Comparison of ENCODE assay signal across 29 mouse cellular contexts in the genomic region with DNA sequence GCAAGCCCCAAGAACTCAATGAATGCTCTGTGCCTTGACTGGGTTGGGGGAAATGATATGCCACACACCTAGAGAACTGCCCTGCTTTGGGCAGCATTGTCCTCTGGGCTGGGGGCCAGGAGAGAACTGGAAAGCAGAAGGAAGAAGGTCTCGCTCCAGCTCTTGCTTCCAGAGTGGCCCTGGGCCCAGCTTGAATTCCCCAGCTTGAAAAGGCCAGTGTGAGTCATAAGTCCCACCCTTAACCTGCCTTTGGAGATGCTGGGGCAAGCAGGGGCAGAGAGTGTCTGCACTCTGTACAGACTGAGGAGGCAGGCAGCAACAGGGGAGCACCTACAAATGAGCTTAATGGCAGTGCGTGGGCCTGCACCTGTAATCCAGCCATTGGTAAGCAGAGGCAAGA. TPM values are rescaled to one million over a fixed set of nuclear protein-coding genes. Genes with fewer than 3 reads are reported as not detected.
DNase-seq lines count a peak whose midpoint lies in the region; ATAC-seq and TF ChIP-seq lines count a peak whose summit lies in the region.
"Had no signal": no experiment of that assay in that cellular context is flagged by ENCODE, and none has a peak within 500 bp of the region (broad histone marks: within the 10 kb centered on the region; RNA-seq: fewer than 3 reads in every experiment).

No protein-coding gene starts in this region.

- H3K27ac ChIP-seq in stomach, postnatal 0 days (replicated peaks) = peak overlapping the region; percentile 67
- no peak overlapping the region for H3K27ac ChIP-seq in hindbrain, embryonic 13.5 days
- H3K27ac ChIP-seq: heart, embryonic 13.5 days; hindbrain, embryonic 15.5 days; kidney, embryonic 15.5 days; layer of hippocampus, adult 2 months; left cerebral cortex, adult 2 months; limb, embryonic 12.5 days; liver, embryonic 15.5 days; midbrain, embryonic 10.5 days; midbrain, embryonic 15.5 days had no signal

- no peak for TF ChIP-seq EP300 in stomach, postnatal 0 days (optimal IDR thresholded peaks at IDR 0.05)

- no peaks in the 10 kb centered on the region for H3K9me3 ChIP-seq in stomach, postnatal 0 days (ENCODE audit: control insufficient read depth, low read length)
- H3K9me3 ChIP-seq in hindbrain, embryonic 13.5 days = no peaks in the 10 kb centered on the region
- H3K9me3 ChIP-seq: heart, embryonic 13.5 days; hindbrain, embryonic 15.5 days; kidney, embryonic 15.5 days; limb, embryonic 12.5 days; liver, embryonic 15.5 days; midbrain, embryonic 10.5 days; midbrain, embryonic 15.5 days had no signal

- H3K9ac ChIP-seq in stomach, postnatal 0 days (ENCODE audit: low read length) = no peak overlapping the region
- H3K9ac ChIP-seq in hindbrain, embryonic 13.5 days = no peak overlapping the region
- H3K9ac ChIP-seq: heart, embryonic 13.5 days; hindbrain, embryonic 15.5 days; kidney, embryonic 15.5 days; limb, embryonic 12.5 days; liver, embryonic 15.5 days; lung, embryonic 14.5 days; midbrain, embryonic 15.5 days had no signal

- no peak overlapping the region for H3K4me2 ChIP-seq in stomach, postnatal 0 days (replicated peaks; ENCODE audit: low read depth)
- H3K4me2 ChIP-seq in hindbrain, embryonic 13.5 days = no peak overlapping the region
- H3K4me2 ChIP-seq: heart, embryonic 13.5 days; hindbrain, embryonic 15.5 days; kidney, embryonic 15.5 days; limb, embryonic 12.5 days; liver, embryonic 15.5 days; lung, embryonic 14.5 days; midbrain, embryonic 15.5 days had no signal

- H3K36me3 ChIP-seq in stomach, postnatal 0 days (ENCODE audit: control insufficient read depth, insufficient read depth, low read length) = no peaks in the 10 kb centered on the region
- no peaks in the 10 kb centered on the region for H3K36me3 ChIP-seq in hindbrain, embryonic 13.5 days
- H3K36me3 ChIP-seq: heart, embryonic 13.5 days; hindbrain, embryonic 15.5 days; kidney, embryonic 15.5 days; limb, embryonic 12.5 days; liver, embryonic 15.5 days; midbrain, embryonic 10.5 days; midbrain, embryonic 15.5 days had no signal

- DNase-seq in adrenal gland, adult 2 months = peak; percentile 7
- no peak for DNase-seq in adrenal gland, postnatal 14 days
- peak; percentile 27 to 67 for DNase-seq in cerebellum, postnatal 25 days
- DNase-seq in cerebellum, adult 11-12 months = no peak
- DNase-seq in urinary bladder, adult 2 months (ENCODE audit: low spot score) = peak; percentile 27
- no peak for DNase-seq in urinary bladder, postnatal 10 days (ENCODE audit: low spot score)
- DNase-seq in stomach, postnatal 0 days (ENCODE audit: low spot score) = no peak
- DNase-seq: cerebellum, adult 9-11 months; embryo, embryonic 11 days; heart, postnatal 10 days; kidney, adult 18-20 months; kidney, postnatal 36 days; lung, embryonic 14.5 days; lung, postnatal 14 days; right cerebral cortex, adult 18-20 months; right cerebral cortex, postnatal 4 days had no signal

- no peaks in the 10 kb centered on the region for H3K4me1 ChIP-seq in stomach, postnatal 0 days (replicated peaks; ENCODE audit: control insufficient read depth, insufficient read depth)
- no peaks in the 10 kb centered on the region for H3K4me1 ChIP-seq in hindbrain, embryonic 13.5 days (replicated peaks)
- H3K4me1 ChIP-seq: heart, embryonic 13.5 days; hindbrain, embryonic 15.5 days; kidney, embryonic 15.5 days; limb, embryonic 12.5 days; liver, embryonic 15.5 days; midbrain, embryonic 10.5 days; midbrain, embryonic 15.5 days had no signal

- H3K4me3 ChIP-seq in stomach, postnatal 0 days (ENCODE audit: low read depth, low read length) = no peak overlapping the region
- H3K4me3 ChIP-seq in hindbrain, embryonic 13.5 days = no peak overlapping the region
- H3K4me3 ChIP-seq: erythroblast, embryonic 14.5 days; heart, embryonic 13.5 days; hindbrain, embryonic 15.5 days; kidney, embryonic 15.5 days; layer of hippocampus, adult 2 months; left cerebral cortex, adult 2 months; limb, embryonic 12.5 days; liver, embryonic 15.5 days; midbrain, embryonic 10.5 days; midbrain, embryonic 15.5 days had no signal

- no peak for ATAC-seq in stomach, postnatal 0 days (ENCODE audit: low FRiP score, low TSS enrichment)
- ATAC-seq in hindbrain, embryonic 13.5 days (ENCODE audit: low FRiP score) = no peak
- ATAC-seq: activated CD4-positive, CD25-positive, alpha-beta regulatory T cell, adult 4 months; forebrain, embryonic 16.5 days; midbrain, embryonic 15.5 days had no signal

- WGBS in stomach, postnatal 0 days = 77% methylated on average over 2 of the region's 2 CpGs
- 93% methylated on average over 2 of the region's 2 CpGs for WGBS in hindbrain, embryonic 13.5 days

- no peaks in the 10 kb centered on the region for H3K27me3 ChIP-seq in stomach, postnatal 0 days (ENCODE audit: control insufficient read depth, insufficient read depth, low read length)
- no peaks in the 10 kb centered on the region for H3K27me3 ChIP-seq in hindbrain, embryonic 13.5 days
- H3K27me3 ChIP-seq: heart, embryonic 13.5 days; hindbrain, embryonic 15.5 days; kidney, embryonic 15.5 days; limb, embryonic 12.5 days; liver, embryonic 15.5 days; midbrain, embryonic 15.5 days had no signal

- no peak for TF ChIP-seq CTCF in stomach, postnatal 0 days (IDR thresholded peaks at IDR 0.05; ENCODE audit: low read depth)

RNA-seq across cellular contexts. Expression of a gene that starts 55.0 kb away (rescaled TPM):
- total RNA-seq in adrenal gland, adult 2 months (2021) = 10 to 100 TPM; 39.3 to 56.3 TPM
- 27.8 and 30.3 TPM in 2 replicates for polyA plus RNA-seq in adrenal gland, adult 2 months (2012; rRNA removed)
- total RNA-seq in adrenal gland, postnatal 14 days (2021) = 45.9 and 50.8 TPM in 2 replicates
- 77.2 and 79.5 TPM in 2 replicates for polyA plus RNA-seq in urinary bladder, adult 2 months (2012; rRNA removed)
- 34.7 and 35.6 TPM in 2 replicates for polyA plus RNA-seq in stomach, postnatal 0 days (2015; fragmentation: Nextera tagmentation; extraction: Ambion mirVana)
- 26.4 TPM in 2 replicates for polyA plus RNA-seq in hindbrain, embryonic 13.5 days (2015; fragmentation: Nextera tagmentation; extraction: Ambion mirVana)

Comparison
In these comparisons a context has a peak if more than half of its experiments do, and no peak if none do; other contexts are left out.
1. DNase-seq: peak in adrenal gland, adult 2 months (single experiment), cerebellum, postnatal 25 days (2 of 2) and urinary bladder, adult 2 months (single experiment); none in adrenal gland, postnatal 14 days (single experiment), cerebellum, adult 11-12 months (single experiment), urinary bladder, postnatal 10 days (single experiment) and stomach, postnatal 0 days (single experiment).